Mouse (Mus musculus): ENCODE results near the gene A930004D18Rik. TPM values are rescaled to one million over a fixed set of nuclear protein-coding genes. Genes with fewer than 3 reads are reported as not detected.
A peak's percentile ranks its signal among the peaks of the same experiment; 100 is the strongest.
"Not testable (repeated sequence)": the region's sequence is repeated elsewhere in the genome, so short reads cannot be mapped to it uniquely, and the experiment has no call there.

The A930004D18Rik gene
- total RNA-seq, 1 experiment, result 6.2 TPM

GRCm38 (mm10) chr2:17984774-17985173 lies 52.8 kb downstream of the A930004D18Rik start:
- no peak for DNase-seq (ENCODE audit: low read depth, low spot score)
- Histone ChIP-seq H3K4me1 (ENCODE audit: control insufficient read depth in 2 of 2, insufficient read depth in 2 of 2, low read length in 2 of 2, poor library complexity in 1 of 2) (peaks cover 5 to 9% of the 10 kb centered on the region in 2 experiments), H3K4me3 (ENCODE audit: insufficient read depth in 1 of 2, low read depth in 1 of 2, low read length in 2 of 2, poor library complexity in 1 of 2, severe bottlenecking in 1 of 2) (no peak overlapping the region), H3K9me3 (ENCODE audit: control insufficient read depth, insufficient read depth, low read depth, low read length) (peaks cover 19% of the 10 kb centered on the region), H3K36me3 (ENCODE audit: control insufficient read depth, insufficient read depth, low read length, poor library complexity, severe bottlenecking) (peaks cover 4% of the 10 kb centered on the region; the same call in 1 of the 2 replicates), H3K9ac (ENCODE audit: insufficient read depth, low read depth, low read length, poor library complexity, severe bottlenecking) (no peak overlapping the region), H3K27ac (ENCODE audit: insufficient read depth, low read depth, low read length, poor library complexity, severe bottlenecking) (no peak overlapping the region)
- TF ChIP-seq ZC3H11A (IDR thresholded peaks at IDR 0.05; ENCODE audit: borderline replicate concordance, low read depth, low read length) (no peak), HCFC1 (IDR thresholded peaks at IDR 0.05; ENCODE audit: borderline replicate concordance, insufficient read depth, low read length) (no peak), CHD2 (IDR thresholded peaks at IDR 0.05; ENCODE audit: low read depth, low read length) (no peak), MAFK (IDR thresholded peaks at IDR 0.05; ENCODE audit: insufficient read depth, low read depth, low read length) (no peak), ZNF384 (IDR thresholded peaks at IDR 0.05; ENCODE audit: low read depth, low read length) (no peak)
- in situ Hi-C loops (cut with MboI; ENCODE audit: low sequenced_read_pairs in 2 of 2, unreplicated experiment in 2 of 2), result no loop called here

- no peak overlapping the region for H3K4me3 ChIP-seq (ENCODE audit: insufficient read depth in 1 of 2, low read depth in 1 of 2, low read length in 2 of 2, poor library complexity in 1 of 2, severe bottlenecking in 1 of 2)
- H3K9me3 ChIP-seq (ENCODE audit: control insufficient read depth, insufficient read depth, low read depth, low read length), result peaks cover 19% of the 10 kb centered on the region
- H3K4me1 ChIP-seq (ENCODE audit: control insufficient read depth in 2 of 2, insufficient read depth in 2 of 2, low read length in 2 of 2, poor library complexity in 1 of 2), result peaks cover 0 to under 1% of the 10 kb centered on the region in 2 experiments; a peak in 3 of 4 replicates
- DNase-seq (ENCODE audit: low read depth, low spot score), result no peak
- in situ Hi-C loops (cut with MboI; ENCODE audit: low sequenced_read_pairs in 2 of 2, unreplicated experiment in 2 of 2), result no loop called here
- peaks cover 4% of the 10 kb centered on the region; the same call in 1 of the 2 replicates for H3K36me3 ChIP-seq (ENCODE audit: control insufficient read depth, insufficient read depth, low read length, poor library complexity, severe bottlenecking)
- H3K27ac ChIP-seq (ENCODE audit: insufficient read depth, low read depth, low read length, poor library complexity, severe bottlenecking), result peak overlapping the region; percentile 91; the same call in 1 of the 2 replicates
- TF ChIP-seq HCFC1 (IDR thresholded peaks at IDR 0.05; ENCODE audit: borderline replicate concordance, insufficient read depth, low read length), result no peak
- 0 out of 2 replicates have a peak, but pooled peaks have one; percentile 45 for TF ChIP-seq CHD2 (IDR thresholded peaks at IDR 0.05; ENCODE audit: low read depth, low read length)
- no peak overlapping the region for H3K9ac ChIP-seq (ENCODE audit: insufficient read depth, low read depth, low read length, poor library complexity, severe bottlenecking)
Observed at GRCm38 (mm10) chr2:17982747-17983146, 54.8 kb downstream of the A930004D18Rik start.

- H3K36me3 ChIP-seq (ENCODE audit: control insufficient read depth, insufficient read depth, low read length, poor library complexity, severe bottlenecking), result 0 out of 2 replicates have a peak, but pooled peaks cover 2% of the 10 kb centered on the region
- H3K9ac ChIP-seq (ENCODE audit: insufficient read depth, low read depth, low read length, poor library complexity, severe bottlenecking), result no peak overlapping the region
- H3K9me3 ChIP-seq (ENCODE audit: control insufficient read depth, insufficient read depth, low read depth, low read length), result peaks cover 9% of the 10 kb centered on the region; the same call in 1 of the 2 replicates
- H3K4me3 ChIP-seq (ENCODE audit: insufficient read depth in 1 of 2, low read depth in 1 of 2, low read length in 2 of 2, poor library complexity in 1 of 2, severe bottlenecking in 1 of 2), result no peak overlapping the region
- TF ChIP-seq CHD2 (IDR thresholded peaks at IDR 0.05; ENCODE audit: low read depth, low read length) (no peak), ZNF384 (IDR thresholded peaks at IDR 0.05; ENCODE audit: low read depth, low read length) (no peak), HCFC1 (IDR thresholded peaks at IDR 0.05; ENCODE audit: borderline replicate concordance, insufficient read depth, low read length) (no peak), MAFK (IDR thresholded peaks at IDR 0.05; ENCODE audit: insufficient read depth, low read depth, low read length) (no peak), ZC3H11A (IDR thresholded peaks at IDR 0.05; ENCODE audit: borderline replicate concordance, low read depth, low read length) (no peak)
- peak overlapping the region; percentile 84 for H3K27ac ChIP-seq (ENCODE audit: insufficient read depth, low read depth, low read length, poor library complexity, severe bottlenecking)
- in situ Hi-C loops (cut with MboI; ENCODE audit: low sequenced_read_pairs in 2 of 2, unreplicated experiment in 2 of 2), result no loop called here
- no peak for DNase-seq (ENCODE audit: low read depth, low spot score)
- H3K4me1 ChIP-seq (ENCODE audit: control insufficient read depth in 2 of 2, insufficient read depth in 2 of 2, low read length in 2 of 2, poor library complexity in 1 of 2), result peaks cover 5% of the 10 kb centered on the region in 2 experiments
Observed at GRCm38 (mm10) chr2:17978706-17979105, 58.8 kb downstream of the A930004D18Rik start.

GRCm38 (mm10) chr2:17978251-17978650 lies 59.3 kb downstream of the A930004D18Rik start:
- H3K36me3 ChIP-seq (ENCODE audit: control insufficient read depth, insufficient read depth, low read length, poor library complexity, severe bottlenecking); in situ Hi-C loops (cut with MboI; ENCODE audit: low sequenced_read_pairs in 2 of 2, unreplicated experiment in 2 of 2); DNase-seq (ENCODE audit: low read depth, low spot score); H3K9me3 ChIP-seq (ENCODE audit: control insufficient read depth, insufficient read depth, low read depth, low read length); H3K4me3 ChIP-seq (ENCODE audit: insufficient read depth in 1 of 2, low read depth in 1 of 2, low read length in 2 of 2, poor library complexity in 1 of 2, severe bottlenecking in 1 of 2); H3K4me1 ChIP-seq (ENCODE audit: control insufficient read depth in 2 of 2, insufficient read depth in 2 of 2, low read length in 2 of 2, poor library complexity in 1 of 2): not testable (repeated sequence)
- peak overlapping the region; percentile 84 for H3K27ac ChIP-seq (ENCODE audit: insufficient read depth, low read depth, low read length, poor library complexity, severe bottlenecking)
- 0 out of 2 replicates have a peak overlapping the region, but pooled peaks have one; percentile 36 for H3K9ac ChIP-seq (ENCODE audit: insufficient read depth, low read depth, low read length, poor library complexity, severe bottlenecking)

- in situ Hi-C loops (cut with MboI; ENCODE audit: low sequenced_read_pairs in 2 of 2, unreplicated experiment in 2 of 2); H3K4me3 ChIP-seq (ENCODE audit: insufficient read depth in 1 of 2, low read depth in 1 of 2, low read length in 2 of 2, poor library complexity in 1 of 2, severe bottlenecking in 1 of 2); H3K9ac ChIP-seq (ENCODE audit: insufficient read depth, low read depth, low read length, poor library complexity, severe bottlenecking); H3K9me3 ChIP-seq (ENCODE audit: control insufficient read depth, insufficient read depth, low read depth, low read length); DNase-seq (ENCODE audit: low read depth, low spot score); H3K36me3 ChIP-seq (ENCODE audit: control insufficient read depth, insufficient read depth, low read length, poor library complexity, severe bottlenecking): not testable (repeated sequence)
- peak; percentile 64; the same call in 1 of the 2 replicates for TF ChIP-seq MAFK (IDR thresholded peaks at IDR 0.05; ENCODE audit: insufficient read depth, low read depth, low read length)
- Histone ChIP-seq H3K27ac (ENCODE audit: insufficient read depth, low read depth, low read length, poor library complexity, severe bottlenecking) (peak overlapping the region; percentile 84), H3K4me1 (ENCODE audit: control insufficient read depth in 2 of 2, insufficient read depth in 2 of 2, low read length in 2 of 2, poor library complexity in 1 of 2) (peaks cover 9 to 10% of the 10 kb centered on the region in 2 experiments)
Observed at GRCm38 (mm10) chr2:17977645-17978044, 59.9 kb downstream of the A930004D18Rik start.
